Mouse (Mus musculus): ENCODE data around the gene Col23a1.

- TF ChIP-seq POLR2A (IDR thresholded peaks at IDR 0.05; ENCODE audit: low read depth, low read length) (no peak), CTCF (conservative IDR thresholded peaks at IDR 0.05; ENCODE audit: insufficient read depth, insufficient read length, low read depth, low read length) (no peak)
Measured at GRCm38 (mm10) chr11:51264352-51264751, 25.4 kb upstream of the Col23a1 start.

Data from kidney, adult 2 months (tissue).